Mouse (Mus musculus): Measurements from ENCODE around the gene Ccdc150.
A peak's percentile ranks its signal among the peaks of the same experiment; 100 is the strongest.

Gene Ccdc150

GRCm38 (mm10) chr1:54250158-54250866 is at the start of gene Ccdc150:
Ccdc150 (plus strand) TSS chr1:54250683.
- peak; percentile 79 for DNase-seq (ENCODE audit: low spot score)

GRCm38 (mm10) chr1:54220273-54220672 is 30.2 kb upstream of the Ccdc150 start:
- no peak for DNase-seq (ENCODE audit: low spot score)

DNA sequence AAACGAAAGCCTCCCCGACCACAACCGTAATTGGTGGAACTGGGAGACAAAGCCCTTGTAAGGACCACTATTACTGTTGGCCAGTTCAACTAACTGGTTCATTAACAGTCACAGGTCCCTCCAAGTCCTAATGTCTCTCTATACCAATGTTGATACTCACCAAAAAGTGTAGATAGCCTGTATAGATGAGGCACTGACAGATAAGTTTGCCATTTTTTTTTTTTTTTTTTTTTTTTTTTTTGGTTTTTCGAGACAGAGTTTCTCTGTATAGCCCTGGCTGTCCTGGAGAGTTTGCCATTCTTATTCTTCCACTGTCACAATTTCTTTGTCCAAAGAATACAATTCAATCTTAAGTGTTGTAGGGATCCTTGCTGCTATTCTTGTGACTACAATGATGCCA is 7.8 kb upstream of the Ccdc150 start:
- DNase-seq (ENCODE audit: low spot score): no peak

- DNase-seq (ENCODE audit: low spot score): no peak
These were observed 25.1 kb downstream of the Ccdc150 start for GRCm38 (mm10) chr1:54275552-54275951.

GRCm38 (mm10) chr1:54279628-54280027 is 29.1 kb downstream of the Ccdc150 start:
- no peak for DNase-seq (ENCODE audit: low spot score)

DNA sequence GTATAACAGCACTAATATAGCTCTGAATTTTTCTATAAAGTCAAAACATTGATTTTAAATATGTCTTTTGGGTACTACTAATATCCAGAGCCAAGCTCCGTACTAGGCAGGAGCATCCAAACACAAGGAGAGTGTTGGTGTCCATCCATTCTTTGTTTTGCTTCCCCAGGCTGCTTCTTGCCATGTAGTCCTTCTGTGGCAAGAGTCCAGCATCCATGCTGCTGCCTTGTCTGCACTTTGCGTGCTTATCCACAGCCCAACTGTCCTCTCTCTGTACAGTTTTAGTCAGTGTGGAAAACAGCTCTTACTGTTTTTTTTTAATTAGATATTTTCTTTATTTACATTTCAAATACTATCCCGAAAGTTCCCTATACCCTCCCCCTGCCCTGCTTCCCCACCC is 30.2 kb downstream of the Ccdc150 start:
- DNase-seq (ENCODE audit: low spot score): no peak

DNA sequence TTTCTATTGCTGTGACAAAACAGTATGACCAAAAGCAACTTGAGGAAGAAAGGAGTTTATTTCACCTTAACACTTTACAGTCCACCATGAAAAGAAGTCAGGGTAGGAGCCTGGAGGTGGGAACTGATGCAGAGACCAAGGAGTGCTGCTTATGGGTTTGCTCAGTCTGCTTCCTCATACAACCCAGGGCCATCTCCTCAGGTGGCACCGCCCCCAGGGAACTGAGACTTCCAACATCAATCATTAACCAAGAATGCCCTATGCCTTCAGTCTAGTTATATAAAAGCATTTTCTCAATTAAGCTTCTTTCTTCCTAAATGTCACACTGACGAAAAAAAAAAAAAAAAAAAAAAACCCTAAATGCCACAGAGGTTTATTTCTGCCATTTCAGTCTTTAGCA is 55.9 kb downstream of the Ccdc150 start:
- no peak for DNase-seq (ENCODE audit: low spot score)

DNA sequence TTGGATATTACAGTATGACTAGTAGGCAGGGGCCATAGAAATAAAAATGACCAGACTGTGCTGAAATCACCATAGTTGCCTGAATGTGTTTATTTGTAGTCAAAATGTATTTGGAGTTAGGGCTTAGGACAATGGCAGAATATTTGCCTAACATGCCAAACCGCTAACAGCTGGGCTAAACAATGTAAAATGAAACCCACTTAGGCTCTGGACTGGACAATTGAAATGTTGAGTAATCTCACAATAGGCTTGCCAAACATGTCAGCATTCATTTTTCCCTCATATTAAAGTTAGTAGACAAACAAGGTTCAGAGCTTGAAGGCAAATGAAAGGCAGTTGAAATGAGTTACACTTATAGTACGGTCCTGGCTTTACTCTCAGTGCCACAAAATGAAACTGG is 76.2 kb downstream of the Ccdc150 start:
- no peak for DNase-seq (ENCODE audit: low spot score)

- no peak for DNase-seq (ENCODE audit: low spot score)
These were observed 77.5 kb downstream of the Ccdc150 start for GRCm38 (mm10) chr1:54327876-54328545.

DNA sequence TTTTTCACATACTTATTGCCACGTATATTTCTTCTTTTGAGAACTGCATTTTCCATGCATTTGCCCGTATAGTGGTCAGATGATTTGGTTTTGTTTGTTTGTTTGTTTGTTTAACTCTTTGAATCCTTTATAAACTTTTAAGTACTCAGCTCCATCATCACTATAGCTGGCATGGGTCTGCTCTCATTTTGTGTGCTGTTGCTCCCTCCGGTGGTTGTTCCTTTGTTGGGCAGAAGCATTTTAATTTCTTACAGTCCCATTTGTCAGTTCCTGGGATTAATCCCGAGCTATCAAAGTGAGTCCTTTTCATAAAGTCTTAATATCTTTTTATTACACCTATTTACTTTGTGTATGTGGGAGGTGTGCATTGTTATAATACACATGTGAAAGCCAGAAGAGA is 82.5 kb downstream of the Ccdc150 start:
- DNase-seq (ENCODE audit: low spot score): no peak

GRCm38 (mm10) chr1:54354786-54355185 is 104.3 kb downstream of the Ccdc150 start:
- DNase-seq (ENCODE audit: low spot score): no peak

GRCm38 (mm10) chr1:54355485-54355884 is 105.0 kb downstream of the Ccdc150 start:
- no peak for DNase-seq (ENCODE audit: low spot score)

DNA sequence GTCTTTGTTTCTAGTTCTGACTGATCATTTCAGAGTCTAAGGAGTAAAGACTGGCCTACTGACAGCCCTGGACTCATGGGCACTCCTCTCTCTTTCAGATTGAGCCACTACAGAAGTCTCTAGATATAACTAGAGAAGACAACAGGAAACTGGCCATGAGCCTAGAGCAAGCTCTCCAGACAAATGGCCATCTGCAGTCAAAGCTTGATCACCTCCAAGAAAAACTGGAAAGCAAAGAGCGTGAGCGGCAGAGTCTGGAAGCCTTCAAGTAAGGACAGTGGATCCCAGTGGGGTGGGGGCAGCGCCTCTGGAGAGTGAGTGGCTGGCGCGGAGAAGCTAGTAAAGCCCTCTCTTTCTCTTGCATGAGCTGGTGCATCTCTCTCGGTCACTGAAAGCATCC is 106.1 kb downstream of the Ccdc150 start:
- no peak for DNase-seq (ENCODE audit: low spot score)

DNA sequence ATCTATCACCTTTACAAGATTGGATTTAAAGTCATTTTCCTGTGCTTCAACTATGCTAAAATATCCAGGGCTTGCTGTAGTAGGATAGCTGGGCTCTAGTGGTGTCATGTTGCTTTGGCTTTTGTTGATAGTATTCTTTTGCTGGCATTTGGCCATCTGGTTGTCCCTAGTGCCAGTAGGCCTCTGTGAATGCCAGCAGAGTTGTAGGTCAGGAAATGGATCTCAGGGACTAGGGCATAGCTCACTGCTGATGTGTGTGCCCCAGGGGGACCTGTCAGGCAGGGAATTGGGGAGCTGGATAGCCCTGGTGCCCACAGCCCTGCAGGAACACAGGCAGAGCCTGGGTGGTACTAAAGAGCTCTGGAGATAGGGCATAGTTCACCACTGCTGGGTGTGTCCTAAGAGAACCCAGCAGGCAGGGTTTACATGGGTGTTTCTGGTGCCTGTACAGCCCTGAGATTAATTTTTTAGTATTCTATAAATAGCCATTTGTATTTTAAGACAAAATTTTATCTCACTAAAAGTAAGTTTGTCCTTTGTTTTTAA is 127.1 kb downstream of the Ccdc150 start:
- no peak for DNase-seq (ENCODE audit: low spot score)

DNA sequence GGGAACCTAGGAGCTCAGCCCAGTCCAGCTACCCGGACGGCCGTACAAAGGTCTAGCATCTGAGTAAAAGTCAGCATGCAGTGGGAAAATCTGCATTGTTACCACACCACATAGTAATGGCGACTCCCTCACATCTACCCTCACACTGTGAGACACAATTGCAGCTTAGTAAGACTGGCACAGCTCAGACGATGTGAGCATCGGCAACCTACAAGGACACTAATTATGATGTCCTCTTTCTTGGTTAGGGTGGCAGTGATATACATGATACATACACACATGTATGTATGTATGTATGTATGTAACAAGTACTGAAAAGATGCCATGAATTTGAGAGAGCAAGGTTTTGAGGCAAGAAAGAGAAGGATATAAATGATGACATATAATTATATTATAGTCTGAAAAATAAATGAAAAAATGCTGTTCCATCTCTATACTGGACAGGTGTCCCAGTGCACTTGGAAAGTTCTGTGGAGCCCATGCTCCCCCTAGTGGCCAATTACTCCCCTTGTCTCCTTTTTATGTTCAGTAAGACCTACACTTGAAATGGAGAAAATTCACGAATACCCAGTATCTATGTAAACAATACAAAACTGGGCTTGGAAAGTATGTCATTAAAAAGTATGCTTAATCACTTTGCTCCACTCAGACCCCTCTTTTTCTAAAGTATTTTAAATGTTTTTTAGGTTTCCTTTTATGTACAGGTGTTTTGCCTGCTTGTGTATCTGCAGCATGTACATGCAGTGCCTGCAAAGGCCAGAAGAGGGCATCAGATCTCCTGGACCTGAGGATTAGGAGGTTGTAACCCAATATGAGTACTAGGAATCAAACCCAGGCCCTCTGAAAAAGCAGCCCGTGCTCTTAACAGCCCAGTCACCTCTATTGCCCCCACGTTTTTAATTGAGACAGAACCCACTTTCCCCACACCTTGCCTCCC is 130.8 kb downstream of the Ccdc150 start:
- DNase-seq (ENCODE audit: low spot score): peak; percentile 19

- DNase-seq (ENCODE audit: low spot score): no peak
These were observed 133.7 kb downstream of the Ccdc150 start for GRCm38 (mm10) chr1:54384221-54384620.

DNA sequence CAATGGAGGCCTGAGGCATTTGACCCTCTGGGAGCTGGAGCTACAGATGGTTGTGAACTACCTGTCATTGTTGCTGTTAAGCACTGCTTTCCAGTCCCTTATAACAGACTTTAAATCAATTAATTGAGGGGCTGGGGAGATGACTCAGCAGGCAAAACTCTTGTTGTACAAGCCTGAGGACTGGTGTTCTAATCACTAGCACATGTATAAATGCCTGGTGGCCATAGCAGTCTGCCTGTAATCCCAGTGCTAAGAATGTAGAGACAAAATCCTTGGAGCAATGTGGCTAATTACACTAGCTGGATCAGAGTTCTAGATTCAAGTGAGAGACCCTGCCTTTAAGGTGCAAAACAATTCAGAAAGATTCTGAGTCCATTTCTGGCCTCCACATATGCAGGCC is 152.3 kb downstream of the Ccdc150 start:
- DNase-seq (ENCODE audit: low spot score): no peak
